Mouse (Mus musculus) intestine, postnatal 0 days (tissue): ENCODE measurements around the gene Slc25a53. TPM values are rescaled to one million over a fixed set of nuclear protein-coding genes. Genes with fewer than 3 reads are reported as not detected.
A peak's percentile ranks its signal among the peaks of the same experiment; 100 is the strongest.
"Not testable (repeated sequence)": the region's sequence is repeated elsewhere in the genome, so short reads cannot be mapped to it uniquely, and the experiment has no call there.

Experiments
- ATAC-seq: fragments of 200-750 bp; cut with Nextera tagmentation; 2 replicates; pipeline ENCODE4 v1.8.0; 2017; ENCODE audit warnings: mild to moderate bottlenecking, moderate TSS enrichment, moderate library complexity
- H3K27ac ChIP-seq: fragments of 300-500 bp; sonication (generic); 2 replicates; pipeline ENCODE4 v1.5.1; 2014; ENCODE audit warnings: mild to moderate bottlenecking, low read depth, low read length, moderate library complexity
- H3K27me3 ChIP-seq: fragments of 300-500 bp; sonication (generic); replicated peaks from 2 replicates; pipeline ENCODE4 v1.6.1; 2014; ENCODE audit warnings: low read length, mixed read lengths; ENCODE audit not compliant: control insufficient read depth, insufficient read depth
- H3K36me3 ChIP-seq: fragments of 300-500 bp; sonication (generic); 2 replicates; pipeline ENCODE4 v1.6.1; 2014; ENCODE audit warnings: mild to moderate bottlenecking, moderate library complexity; ENCODE audit not compliant: control insufficient read depth, insufficient read depth
- H3K4me1 ChIP-seq: fragments of 300-500 bp; sonication (generic); replicated peaks from 2 replicates; pipeline ENCODE4 v1.6.1; 2014; ENCODE audit warnings: antibody characterized with exemption, low read length, mixed read lengths; ENCODE audit not compliant: control insufficient read depth, insufficient read depth
- H3K4me2 ChIP-seq: fragments of 300-500 bp; sonication (generic); replicated peaks from 2 replicates; pipeline ENCODE4 v1.6.1; 2014; ENCODE audit warnings: low read depth, mild to moderate bottlenecking, moderate library complexity
- H3K4me3 ChIP-seq: fragments of 300-500 bp; sonication (generic); 2 replicates; pipeline ENCODE4 v1.5.1; 2014; ENCODE audit warnings: low read depth, low read length
- H3K9ac ChIP-seq: fragments of 300-500 bp; sonication (generic); 2 replicates; pipeline ENCODE4 v1.6.1; 2014; ENCODE audit warnings: mild to moderate bottlenecking, low read depth, low read length
- H3K9me3 ChIP-seq: fragments of 300-500 bp; sonication (generic); 2 replicates; pipeline ENCODE4 v1.6.1; 2016; ENCODE audit warnings: mixed run types; ENCODE audit not compliant: control insufficient read depth
- CTCF ChIP-seq: sonication (generic); IDR thresholded peaks from 2 replicates; pipeline ENCODE4 v1.5.1; 2016; ENCODE audit warnings: low read depth, mild to moderate bottlenecking, control low read depth, antibody characterized with exemption, moderate library complexity
- WGBS: fragments of 180-500 bp; shearing (Covaris S2); extraction: QIAGEN DNeasy Blood & Tissue Kit; methylation state at CpG from one replicate; pipeline ENCODE4 v1.1.7; 2014; 5-methylcytosine and 5-hydroxymethylcytosine counted together
- polyA plus RNA-seq: library from polyadenylated mRNA; unstranded; fragments of >200 nt; fragmentation: Nextera tagmentation; extraction: Ambion mirVana; gene quantifications from 2 replicates; pipeline ENCODE4 v1.2.1, GENCODE M21; 2015

The Slc25a53 gene
- polyA plus RNA-seq, 1 experiment from 2014 or later = 2.7 TPM

DNA sequence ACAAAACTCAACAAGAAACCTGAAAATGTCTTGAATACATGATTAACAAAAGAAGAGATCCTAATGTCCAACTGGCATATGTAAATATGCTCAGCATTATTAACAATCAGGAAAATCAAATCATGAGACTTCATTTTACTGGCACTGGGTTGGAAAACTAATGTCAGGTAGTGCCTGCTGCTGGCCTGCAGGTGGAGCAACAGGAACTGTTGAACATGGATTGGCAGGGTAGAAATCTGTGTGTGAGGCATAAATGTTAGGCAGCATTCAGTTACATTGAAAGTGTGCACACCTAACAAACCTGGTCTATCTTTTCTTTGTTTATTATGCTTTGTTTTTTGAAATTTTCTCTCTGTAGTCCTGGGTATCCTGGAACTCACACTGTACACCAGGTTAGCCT is 59.5 kb downstream of the Slc25a53 start:
- ATAC-seq = no peak
- Histone ChIP-seq H3K27ac (no peak overlapping the region), H3K9ac (no peak overlapping the region), H3K27me3 (no peaks in the 10 kb centered on the region), H3K36me3 (no peaks in the 10 kb centered on the region), H3K4me3 (no peak overlapping the region), H3K9me3 (no peaks in the 10 kb centered on the region), H3K4me2 (no peak overlapping the region), H3K4me1 (no peaks in the 10 kb centered on the region)
- peak; percentile 66 for TF ChIP-seq CTCF

DNA sequence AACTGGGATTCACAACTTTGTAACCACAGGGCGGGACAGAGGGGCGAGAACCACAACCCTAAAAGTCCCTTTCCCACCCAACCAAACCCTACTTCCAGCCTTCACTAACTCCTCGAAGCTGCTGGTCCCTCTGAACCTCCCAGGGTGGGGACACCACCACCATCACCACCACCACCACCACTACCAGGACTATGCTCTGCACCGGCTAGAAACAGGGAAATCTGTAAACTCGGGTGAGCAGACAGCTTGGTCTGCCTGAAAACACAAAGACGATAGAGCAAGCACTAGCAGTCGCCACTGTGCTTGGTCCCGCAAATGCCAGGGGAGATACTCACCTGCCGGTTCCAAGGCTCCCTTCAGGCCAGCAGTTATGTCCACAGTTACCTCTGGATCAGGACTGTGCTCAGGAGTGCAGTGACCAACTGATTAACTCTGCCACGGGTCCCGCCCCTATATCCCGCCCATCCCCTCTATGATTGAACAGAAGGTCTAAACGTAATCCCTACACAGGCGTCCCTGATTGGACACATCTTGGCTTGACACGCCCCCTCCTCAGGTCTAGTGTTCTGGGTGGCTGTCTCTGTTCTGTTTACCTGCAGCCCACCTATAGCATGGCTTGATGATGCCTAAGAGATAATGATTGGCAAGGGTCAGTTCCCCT is 61.5 kb downstream of the Slc25a53 start, which contains the start of the genes Tmsb15l and Tmsb15b1:
TSS of gene Tmsb15l (minus strand) at position 446 of the 661 bp plus-strand sequence.
TSS of gene Tmsb15b1 (minus strand) at position 451 of the 661 bp plus-strand sequence.
- H3K9ac ChIP-seq = peak within 1 kb of the TSS; percentile 4; the same call in 1 of the 2 replicates
- H3K9me3 ChIP-seq = no peaks in the 10 kb centered on the region
- H3K36me3 ChIP-seq = no peaks in the 10 kb centered on the region
- H3K27ac ChIP-seq = no peak within 1 kb of the TSS
- ATAC-seq = peak; percentile 100
- peak within 1 kb of the TSS; percentile 63 for H3K4me2 ChIP-seq
- H3K4me1 ChIP-seq = no peaks in the 10 kb centered on the region
- no peaks in the 10 kb centered on the region for H3K27me3 ChIP-seq
- 29% methylated on average over 15 of the region's 15 CpGs for WGBS
- H3K4me3 ChIP-seq = peak within 1 kb of the TSS; percentile 33
- no peak for TF ChIP-seq CTCF

DNA sequence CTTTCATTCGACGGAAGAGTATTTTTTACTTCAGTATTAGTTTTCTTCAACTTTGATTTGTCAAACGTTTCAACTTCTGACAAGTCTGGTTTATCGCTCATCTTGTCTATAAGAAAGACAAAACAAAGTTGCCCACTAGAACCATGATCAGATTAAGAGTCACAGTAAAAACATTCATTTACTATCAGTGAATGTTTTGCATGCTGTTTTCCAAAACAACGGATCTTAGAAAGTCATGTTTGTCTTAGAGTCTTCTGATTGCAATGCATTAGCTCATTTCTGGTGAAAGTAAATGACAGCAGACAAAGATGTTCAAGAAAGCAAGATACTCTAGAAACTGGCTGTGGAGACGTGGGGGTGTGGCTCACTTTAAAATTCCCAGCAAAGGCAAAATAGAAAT is 62.7 kb downstream of the Slc25a53 start, which contains the start of gene Tmsb15b2:
TSS of gene Tmsb15b2 (minus strand) at position 101 of the 400 bp plus-strand sequence.
- H3K4me1 ChIP-seq, H3K27ac ChIP-seq, H3K9me3 ChIP-seq, ATAC-seq, H3K36me3 ChIP-seq, H3K27me3 ChIP-seq, H3K9ac ChIP-seq: not testable (repeated sequence)
- Histone ChIP-seq H3K4me2 (peak within 1 kb of the TSS; percentile 63), H3K4me3 (peak within 1 kb of the TSS; percentile 33)
- whole genome bisulfite sequencing = 83% methylated on average over 6 of the region's 6 CpGs

DNA sequence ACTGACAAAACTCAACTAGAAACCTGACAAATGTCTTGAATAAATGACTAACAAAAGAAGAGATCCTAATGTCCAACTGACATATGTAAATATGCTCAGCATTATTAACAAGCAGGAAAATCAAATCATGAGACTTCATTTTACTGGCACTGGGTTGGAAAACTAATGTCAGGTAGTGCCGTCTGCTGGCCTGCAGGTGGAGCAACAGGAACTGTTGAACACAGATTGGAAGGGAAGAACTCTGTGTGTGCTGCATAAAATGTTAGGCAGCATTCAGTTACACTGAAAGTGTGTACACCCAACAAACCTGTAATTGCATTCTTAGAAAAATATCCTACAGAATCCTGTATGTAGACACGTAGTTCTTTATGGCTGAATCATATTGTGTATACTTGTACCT is 78.4 kb downstream of the Slc25a53 start:
- Histone ChIP-seq H3K4me2 (no peak overlapping the region), H3K36me3 (no peaks in the 10 kb centered on the region), H3K4me1 (no peaks in the 10 kb centered on the region), H3K27ac (no peak overlapping the region), H3K4me3 (no peak overlapping the region), H3K9me3 (no peaks in the 10 kb centered on the region), H3K9ac (no peak overlapping the region), H3K27me3 (no peaks in the 10 kb centered on the region)
- TF ChIP-seq CTCF = peak; percentile 66
- 35% methylated on average over 2 of the region's 2 CpGs for WGBS
- no peak; the same call in 1 of the 2 replicates for ATAC-seq

DNA sequence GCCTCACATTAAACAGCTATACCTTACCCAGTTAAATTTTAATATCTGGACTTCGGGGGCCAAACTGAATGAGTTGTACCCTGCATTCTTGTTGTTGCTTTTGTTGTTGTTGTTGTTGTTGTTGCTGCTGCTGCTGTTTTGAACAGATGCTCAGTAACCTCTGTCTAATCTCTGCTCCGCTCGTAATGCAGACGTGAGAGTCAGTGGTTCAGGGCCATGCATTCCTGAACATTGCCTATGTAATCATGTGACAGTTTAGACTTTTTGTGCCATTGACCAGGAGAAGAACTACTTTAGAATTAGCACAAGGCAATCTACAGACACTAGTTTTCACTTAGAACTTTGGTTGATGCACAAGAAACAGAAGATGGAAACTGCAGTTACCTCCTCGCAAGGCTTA is 79.8 kb downstream of the Slc25a53 start:
- ATAC-seq = not testable (repeated sequence)
- peak overlapping the region; percentile 54 for H3K4me2 ChIP-seq

DNA sequence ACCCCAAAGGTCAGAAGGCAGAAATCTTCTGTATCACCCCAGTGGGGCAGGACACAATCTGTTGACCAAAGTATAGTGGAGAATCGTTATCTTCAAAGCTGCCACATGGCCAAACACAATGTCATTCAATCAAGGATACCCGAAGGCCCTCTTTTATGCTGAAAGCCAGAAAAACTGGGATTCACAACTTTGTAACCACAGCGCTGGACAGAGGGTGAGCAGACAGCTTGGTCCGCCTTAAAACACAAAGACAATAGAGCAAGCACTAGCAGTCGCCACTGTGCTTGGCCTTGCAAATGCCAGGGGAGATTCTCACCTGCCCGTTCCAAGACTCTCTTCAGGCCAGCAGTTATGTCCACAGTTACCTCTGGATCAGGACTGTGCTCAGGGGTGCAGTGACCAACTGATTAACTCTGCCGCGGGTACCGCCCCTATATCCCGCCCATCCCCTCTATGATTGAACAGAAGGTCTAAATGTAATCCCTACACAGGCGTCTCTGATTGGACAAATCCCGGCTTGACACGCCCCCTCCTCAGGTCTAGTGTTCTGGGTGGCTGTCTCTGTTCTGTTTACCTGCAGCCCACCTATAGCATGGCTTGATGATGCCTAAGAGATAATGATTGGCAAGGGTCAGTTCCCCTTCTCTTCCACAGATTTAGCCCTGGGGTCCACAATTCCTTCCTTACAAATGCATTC is 80.4 kb downstream of the Slc25a53 start:
- not testable (repeated sequence) for H3K36me3 ChIP-seq, H3K27ac ChIP-seq, H3K9me3 ChIP-seq, H3K9ac ChIP-seq, H3K4me1 ChIP-seq, H3K27me3 ChIP-seq
- ATAC-seq = peak; percentile 98
- WGBS = 26% methylated on average over 13 of the region's 13 CpGs
- Histone ChIP-seq H3K4me3 (0 out of 2 replicates have a peak overlapping the region, but pooled peaks have one; percentile 14), H3K4me2 (peak overlapping the region; percentile 54)

More for the DNA sequence above, 79.8 kb downstream of the Slc25a53 start:
- not testable (repeated sequence) for H3K4me1 ChIP-seq, H3K9ac ChIP-seq, H3K36me3 ChIP-seq, H3K27me3 ChIP-seq, H3K9me3 ChIP-seq, H3K4me3 ChIP-seq, H3K27ac ChIP-seq
- WGBS = 51% methylated on average over 5 of the region's 5 CpGs
